ENCODE assay signal across 8 mouse cellular contexts in genomic region chr2:31172001-31172400, GRCm38 (mm10). TPM values are rescaled to one million over a fixed set of nuclear protein-coding genes. Genes with fewer than 3 reads are reported as not detected.
DNase-seq lines count a peak whose midpoint lies in the region; ATAC-seq and TF ChIP-seq lines count a peak whose summit lies in the region.

No protein-coding gene starts in this region.

- TF ChIP-seq EP300 in stomach, postnatal 0 days (optimal IDR thresholded peaks at IDR 0.05) = no peak

- H3K27me3 ChIP-seq in megakaryocyte, embryonic 14.5 days (replicated peaks) = no peaks in the 10 kb centered on the region
- H3K27me3 ChIP-seq in stomach, postnatal 0 days (ENCODE audit: control insufficient read depth, insufficient read depth, low read length) = no peaks in the 10 kb centered on the region

- peaks cover 70% of the 10 kb centered on the region for H3K4me1 ChIP-seq in megakaryocyte, embryonic 14.5 days
- no peaks in the 10 kb centered on the region for H3K4me1 ChIP-seq in stomach, postnatal 0 days (replicated peaks; ENCODE audit: control insufficient read depth, insufficient read depth)

- no peaks in the 10 kb centered on the region for H3K9me3 ChIP-seq in megakaryocyte, embryonic 14.5 days
- H3K9me3 ChIP-seq in stomach, postnatal 0 days (ENCODE audit: control insufficient read depth, low read length) = no peaks in the 10 kb centered on the region

- H3K4me2 ChIP-seq in stomach, postnatal 0 days (replicated peaks; ENCODE audit: low read depth) = no peak overlapping the region

- peak overlapping the region; percentile 19; the same call in 1 of the 2 replicates for H3K27ac ChIP-seq in stomach, postnatal 0 days (replicated peaks)

- peak; percentile 55 for DNase-seq in heart, adult 8-10 months (ENCODE audit: low spot score)
- peak; percentile 41 to 55 for DNase-seq in kidney, postnatal 36 days
- no peak for DNase-seq in stomach, postnatal 0 days (ENCODE audit: low spot score)
- DNase-seq in embryo, embryonic 10 days (ENCODE audit: low spot score) = no peak
- DNase-seq in gastrocnemius, postnatal 25 days = no peak
- DNase-seq in layer of hippocampus, adult 8-10 months (ENCODE audit: low spot score in 2 of 2) = no peak

- peaks cover 98% of the 10 kb centered on the region for H3K36me3 ChIP-seq in megakaryocyte, embryonic 14.5 days (replicated peaks; ENCODE audit: low read length)
- peaks cover 33% of the 10 kb centered on the region for H3K36me3 ChIP-seq in stomach, postnatal 0 days (ENCODE audit: control insufficient read depth, insufficient read depth, low read length)

- ATAC-seq in megakaryocyte, adult 5-6 weeks (ENCODE audit: poor library complexity, severe bottlenecking) = no peak; the same call in 1 of the 2 replicates
- peak; percentile 30; the same call in 1 of the 2 replicates for ATAC-seq in stomach, postnatal 0 days (ENCODE audit: low FRiP score, low TSS enrichment)

- WGBS in stomach, postnatal 0 days = 61% methylated on average over 5 of the region's 5 CpGs

- H3K4me3 ChIP-seq in megakaryocyte, embryonic 14.5 days (replicated peaks) = peak overlapping the region; percentile 87
- no peak overlapping the region for H3K4me3 ChIP-seq in stomach, postnatal 0 days (ENCODE audit: low read depth, low read length)

- H3K9ac ChIP-seq in stomach, postnatal 0 days (ENCODE audit: low read length) = no peak overlapping the region

- no peak for TF ChIP-seq CTCF in stomach, postnatal 0 days (IDR thresholded peaks at IDR 0.05; ENCODE audit: low read depth)

RNA-seq across cellular contexts. Expression of gene Gpr107, which starts 19.9 kb away (rescaled TPM):
- polyA plus RNA-seq in megakaryocyte, embryonic 14.5 days (2012; ENCODE audit: insufficient read depth, low replicate concordance) = 5.0 and 11.9 TPM in 2 replicates
- total RNA-seq in megakaryocyte, adult 5-6 weeks (2015) = 22.1 and 22.2 TPM in 2 replicates
- 29.2 and 32.1 TPM in 2 replicates for total RNA-seq in megakaryocyte, adult 5-6 weeks (2017)
- 10 to 100 TPM; 27.1 to 34.5 (median 29.8) TPM for total RNA-seq in heart, adult 8-10 months (2022)
- polyA plus RNA-seq in stomach, postnatal 0 days (2015; fragmentation: Nextera tagmentation; extraction: Ambion mirVana) = 23.7 and 25.4 TPM in 2 replicates
- total RNA-seq in gastrocnemius, postnatal 25 days (2021) = 10 to 100 TPM; 24.1 to 24.8 TPM
- 10 to 100 TPM; 48.6 to 65.5 (median 56.0) TPM for total RNA-seq in layer of hippocampus, adult 8-10 months (2022)

RNA-seq across cellular contexts. Expression of gene Fnbp1, which starts 30.2 kb away (rescaled TPM):
- polyA plus RNA-seq in megakaryocyte, embryonic 14.5 days (2012; ENCODE audit: insufficient read depth, low replicate concordance) = 44.7 and 52.5 TPM in 2 replicates
- 62.0 and 64.1 TPM in 2 replicates for total RNA-seq in megakaryocyte, adult 5-6 weeks (2015)
- 39.0 and 48.7 TPM in 2 replicates for total RNA-seq in megakaryocyte, adult 5-6 weeks (2017)
- 10 to 100 TPM; 47.2 to 63.1 (median 52.7) TPM for total RNA-seq in heart, adult 8-10 months (2022)
- polyA plus RNA-seq in stomach, postnatal 0 days (2015; fragmentation: Nextera tagmentation; extraction: Ambion mirVana) = 15.7 and 16.3 TPM in 2 replicates
- 10 to 100 TPM; 10.1 to 10.9 TPM for total RNA-seq in gastrocnemius, postnatal 25 days (2021)
- total RNA-seq in layer of hippocampus, adult 8-10 months (2022) = 100 to 1,000 TPM; 119 to 152 (median 139) TPM

Comparison
In these comparisons a context has a peak if more than half of its experiments do, and no peak if none do; other contexts are left out.
1. DNase-seq: peak in heart, adult 8-10 months (single experiment) and kidney, postnatal 36 days (2 of 2); none in stomach, postnatal 0 days (single experiment), embryo, embryonic 10 days (single experiment), gastrocnemius, postnatal 25 days (single experiment) and layer of hippocampus, adult 8-10 months (0 of 2).